Mouse (Mus musculus) C2C12 (cell line): Measurements from ENCODE around the gene Fasl.

Source experiments
- CTCF ChIP-seq: IDR thresholded peaks from one replicate; pipeline ENCODE4 v1.5.1; 2011; ENCODE audit not compliant: control insufficient read depth, insufficient read depth, insufficient read length
- FOSL1 ChIP-seq: IDR thresholded peaks from one replicate; pipeline ENCODE4 v1.8.0; 2011; ENCODE audit warnings: mild to moderate bottlenecking, low read length; ENCODE audit not compliant: poor library complexity, insufficient read depth, severe bottlenecking
- MAX ChIP-seq: IDR thresholded peaks from one replicate; pipeline ENCODE4 v1.6.1; 2011; ENCODE audit warnings: mild to moderate bottlenecking, control low read depth
- MYOD1 ChIP-seq: IDR thresholded peaks from one replicate; pipeline ENCODE4 v1.6.1; 2011; ENCODE audit warnings: low read depth; ENCODE audit not compliant: control insufficient read depth, insufficient read length
- MYOG ChIP-seq: IDR thresholded peaks from one replicate; pipeline ENCODE4 v1.6.1; 2011; ENCODE audit not compliant: control insufficient read depth, insufficient read length; ENCODE audit errors: extremely low read depth
- USF1 ChIP-seq: IDR thresholded peaks from one replicate; pipeline ENCODE4 v1.6.1; 2011; ENCODE audit warnings: low read depth, mild to moderate bottlenecking, control low read depth, moderate library complexity

DNA sequence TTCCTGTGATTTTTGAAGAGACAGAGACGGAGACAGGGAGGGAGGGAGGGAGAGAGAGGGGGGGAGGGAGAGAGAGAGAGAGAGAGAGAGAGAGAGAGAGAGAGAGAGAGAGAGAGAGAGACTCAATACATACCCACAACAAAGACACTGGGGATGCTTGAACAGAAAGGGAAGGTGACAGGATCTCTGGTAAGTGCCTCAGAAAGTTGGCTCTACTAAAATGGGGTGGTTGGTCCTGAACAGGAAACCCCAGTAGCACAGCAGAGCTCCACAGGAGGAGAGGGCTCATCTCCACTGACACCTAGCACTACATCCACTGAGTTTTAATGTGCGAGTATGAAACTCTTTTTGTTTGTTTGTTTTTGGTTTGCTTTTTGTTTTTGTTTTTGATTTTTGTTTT lies 13.0 kb upstream of the Fasl start:
- TF ChIP-seq CTCF (no peak), MYOD1 (no peak), MAX (no peak), FOSL1 (no peak), USF1 (no peak), MYOG (no peak)
